Mouse (Mus musculus) left cerebral cortex, adult 2 months (tissue): Measurements from ENCODE around the gene Lrrc23. TPM values are rescaled to one million over a fixed set of nuclear protein-coding genes. Genes with fewer than 3 reads are reported as not detected.

Experiments
- DNase-seq, 2 experiments: peaks; one replicate each; pipeline ENCODE4 v3.0.0; 2021 to 2022; ENCODE audit warnings: low spot score in 2 of 2, mixed read lengths in 1 of 2; ENCODE audit errors: extremely low spot score in 1 of 2
- H3K27ac ChIP-seq: fragments of 200-600 bp; 2 replicates; pipeline ENCODE4 v1.8.1; 2022
- H3K4me3 ChIP-seq: fragments of 200-600 bp; 2 replicates; pipeline ENCODE4 v1.8.1; 2022
- CTCF ChIP-seq: fragments of 200-600 bp; IDR thresholded peaks from 2 replicates; pipeline ENCODE4 v1.8.1; 2022; ENCODE audit warnings: antibody characterized with exemption, mild to moderate bottlenecking, moderate library complexity
- intact Hi-C: fragments of 180-260 bp; cut with DNase I; formaldehyde crosslinking; loops from one replicate; pipeline ENCODE4 v1.15.1; 2025
- total RNA-seq, 2 experiments: library from RNA; stranded (reverse); gene quantifications; 2 replicates each; pipeline ENCODE4 v1.2.3; 2021

Lrrc23 gene
- total RNA-seq, 2 experiments from 2014 or later: 1.6 to 1.9 TPM

DNA sequence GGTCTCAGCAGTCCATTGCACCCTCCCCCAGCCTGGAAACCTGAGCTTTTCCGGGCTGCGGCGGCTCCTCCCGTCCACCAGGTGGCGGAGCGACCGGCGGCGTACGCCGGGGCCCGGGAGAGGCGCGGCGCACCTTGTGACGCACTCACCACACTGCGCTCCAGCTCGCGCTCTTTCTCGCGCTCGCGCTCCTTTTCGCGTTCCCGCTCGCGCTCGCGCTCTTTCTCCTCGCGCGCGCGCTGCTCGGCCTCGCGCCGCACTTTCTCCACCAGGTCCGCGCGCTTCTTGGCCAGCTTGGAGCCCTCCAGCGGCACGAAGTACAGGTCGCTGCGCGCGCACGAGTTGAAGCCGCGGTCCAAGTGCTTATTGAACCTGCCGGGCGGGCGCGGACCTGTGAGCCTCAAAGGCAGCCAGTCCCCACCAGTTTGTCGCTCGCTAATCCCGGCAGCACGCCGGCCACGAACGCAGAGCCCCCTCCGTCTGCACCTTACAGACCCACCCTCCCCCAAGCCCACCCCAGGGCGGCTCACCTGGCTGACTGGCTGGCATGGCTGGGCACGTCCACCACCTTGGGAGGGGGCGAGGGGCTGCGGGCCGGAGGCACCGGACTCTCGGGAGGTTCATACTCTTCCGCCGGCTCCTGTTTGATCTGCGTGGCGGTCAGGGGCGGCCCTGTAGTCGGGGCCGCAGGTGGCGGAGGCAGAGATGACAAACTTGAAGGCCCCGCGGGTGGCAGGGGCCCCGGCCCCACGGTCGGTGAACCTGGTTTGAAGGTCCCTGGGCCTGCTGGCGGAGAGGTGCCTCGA lies 33.8 kb downstream of the Lrrc23 start:
- peak; percentile 99 for TF ChIP-seq CTCF
- peak; percentile 95 to 97 for DNase-seq
- Histone ChIP-seq H3K27ac (peak overlapping the region; percentile 96), H3K4me3 (peak overlapping the region; percentile 60)
- intact Hi-C loops: loop anchor here (1.0 to 2.0 kb wide), 2 partner anchors 12 to 73 kb away; no protein-coding TSS in a partner anchor

DNA sequence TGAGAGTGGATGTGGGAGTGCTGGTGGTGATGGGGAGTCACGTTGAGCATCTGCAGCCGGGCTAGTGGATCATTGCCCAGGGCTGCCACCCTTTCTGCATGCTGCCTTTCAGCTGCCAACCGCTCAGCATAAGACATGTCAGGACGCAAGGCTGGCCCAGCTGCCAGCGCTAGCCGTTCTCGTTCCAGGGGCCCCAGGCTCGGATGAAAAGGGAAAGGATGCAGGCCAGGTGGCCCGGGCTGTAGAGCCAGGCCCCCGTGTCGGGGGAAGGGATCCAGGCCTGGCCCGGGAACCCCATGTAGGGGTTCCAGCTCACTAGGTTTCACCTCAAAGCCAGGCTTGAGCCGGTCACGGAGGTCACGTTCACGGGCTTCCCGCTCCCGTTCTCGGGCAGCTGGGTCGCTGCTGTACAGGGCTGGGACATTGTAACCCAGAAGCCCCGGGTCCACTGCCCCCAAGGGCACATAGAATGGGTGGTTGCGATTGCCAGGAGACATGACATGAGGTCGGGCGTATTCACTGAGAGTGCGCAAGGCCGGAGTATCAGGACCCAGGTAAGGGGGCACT lies 34.7 kb downstream of the Lrrc23 start:
- no peak for DNase-seq
- intact Hi-C loops: loop anchor here (1.0 to 5.0 kb wide), 3 partner anchors 12 to 72 kb away; no protein-coding TSS in a partner anchor
- Histone ChIP-seq H3K4me3 (peak overlapping the region; percentile 60), H3K27ac (peak overlapping the region; percentile 96)
- no peak for TF ChIP-seq CTCF

DNA sequence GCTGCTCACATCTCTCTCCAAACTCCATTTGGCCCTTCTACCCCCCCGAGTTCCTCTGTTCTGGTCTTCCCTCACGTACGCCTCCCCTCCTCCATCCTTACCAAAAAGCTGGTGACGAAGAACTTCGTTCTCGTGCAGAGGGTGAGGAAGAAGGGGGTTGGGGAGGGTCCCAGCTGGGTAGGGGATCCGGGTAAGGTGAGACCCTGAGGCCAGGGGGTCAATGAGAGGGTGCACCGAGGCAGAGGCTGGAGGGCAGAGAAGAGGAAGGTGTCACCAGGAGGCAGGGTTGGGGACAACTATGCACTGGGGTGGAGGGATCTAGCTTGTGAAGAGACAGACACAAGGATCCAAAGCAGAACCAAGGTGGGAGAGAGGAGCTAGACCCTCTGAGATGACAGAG lies 35.9 kb downstream of the Lrrc23 start:
- Histone ChIP-seq H3K27ac (no peak overlapping the region), H3K4me3 (no peak overlapping the region)
- DNase-seq: no peak
- TF ChIP-seq CTCF: no peak
- intact Hi-C loops: loop anchor here (2.0 to 5.0 kb wide), 2 partner anchors 41 to 71 kb away; no protein-coding TSS in a partner anchor

DNA sequence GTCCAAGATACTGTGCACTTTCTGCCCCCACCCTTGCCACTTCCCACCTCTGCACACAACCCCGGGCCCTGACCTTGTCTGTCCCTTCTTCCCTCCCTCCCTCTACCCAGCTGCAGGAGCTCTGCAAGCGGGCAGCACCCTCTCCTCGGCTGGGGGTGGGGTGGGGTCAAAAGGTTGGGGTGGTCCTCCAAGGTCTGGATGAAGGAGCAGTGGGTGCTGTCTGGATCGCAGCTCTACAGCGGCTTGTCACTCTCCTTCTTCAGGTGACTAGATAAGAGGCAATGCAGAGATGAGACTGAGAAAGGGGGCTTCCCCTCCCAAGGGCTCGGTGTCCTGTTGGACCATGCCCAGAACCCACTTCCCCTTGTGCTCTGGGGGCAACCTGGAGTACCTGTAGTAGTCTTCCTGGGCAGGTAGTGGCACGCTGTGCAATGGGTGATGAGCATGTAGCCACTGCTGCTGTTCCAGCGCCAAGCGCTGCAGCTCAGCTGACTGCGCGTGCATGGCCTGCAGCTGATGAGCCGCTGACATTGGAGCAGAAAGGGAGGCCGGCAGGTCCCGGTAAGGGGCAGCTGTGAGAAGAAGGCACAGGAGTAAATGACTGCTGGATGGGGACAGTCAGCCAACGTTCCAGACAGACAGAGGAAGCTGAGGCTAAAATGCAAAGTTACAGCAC lies 36.5 kb downstream of the Lrrc23 start:
- H3K27ac ChIP-seq: no peak overlapping the region
- no peak for DNase-seq
- no peak overlapping the region for H3K4me3 ChIP-seq
- intact Hi-C loops: loop anchor here (5.0 kb wide), 1 partner anchor 41 kb away; no protein-coding TSS in a partner anchor
- no peak for TF ChIP-seq CTCF

DNA sequence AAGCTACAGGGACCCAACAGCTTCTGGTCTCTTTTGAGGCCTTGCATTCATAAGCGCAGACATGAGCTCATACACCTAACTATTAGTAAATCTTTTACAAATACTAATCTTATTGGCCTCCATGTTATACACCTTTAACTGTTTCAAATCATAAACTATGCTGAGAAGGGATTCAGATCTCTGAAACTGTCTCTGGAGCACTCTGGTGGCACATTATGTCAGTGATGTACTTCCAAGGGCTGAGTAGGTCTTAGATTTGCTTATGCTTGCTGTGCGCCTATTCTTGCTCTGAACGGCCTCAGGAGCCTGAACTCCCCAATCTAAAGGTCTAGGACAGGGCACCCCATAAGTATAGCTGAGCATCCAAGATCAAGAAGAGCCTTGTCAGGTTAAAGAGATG lies 37.7 kb downstream of the Lrrc23 start:
- TF ChIP-seq CTCF: no peak
- peak overlapping the region; percentile 99 for H3K27ac ChIP-seq
- intact Hi-C loops: loop anchor here (2.0 to 5.0 kb wide), 2 partner anchors 40 to 79 kb away; partner anchors contain the start of gene Lpcat3
- H3K4me3 ChIP-seq: peak overlapping the region; percentile 64
- no peak for DNase-seq

DNA sequence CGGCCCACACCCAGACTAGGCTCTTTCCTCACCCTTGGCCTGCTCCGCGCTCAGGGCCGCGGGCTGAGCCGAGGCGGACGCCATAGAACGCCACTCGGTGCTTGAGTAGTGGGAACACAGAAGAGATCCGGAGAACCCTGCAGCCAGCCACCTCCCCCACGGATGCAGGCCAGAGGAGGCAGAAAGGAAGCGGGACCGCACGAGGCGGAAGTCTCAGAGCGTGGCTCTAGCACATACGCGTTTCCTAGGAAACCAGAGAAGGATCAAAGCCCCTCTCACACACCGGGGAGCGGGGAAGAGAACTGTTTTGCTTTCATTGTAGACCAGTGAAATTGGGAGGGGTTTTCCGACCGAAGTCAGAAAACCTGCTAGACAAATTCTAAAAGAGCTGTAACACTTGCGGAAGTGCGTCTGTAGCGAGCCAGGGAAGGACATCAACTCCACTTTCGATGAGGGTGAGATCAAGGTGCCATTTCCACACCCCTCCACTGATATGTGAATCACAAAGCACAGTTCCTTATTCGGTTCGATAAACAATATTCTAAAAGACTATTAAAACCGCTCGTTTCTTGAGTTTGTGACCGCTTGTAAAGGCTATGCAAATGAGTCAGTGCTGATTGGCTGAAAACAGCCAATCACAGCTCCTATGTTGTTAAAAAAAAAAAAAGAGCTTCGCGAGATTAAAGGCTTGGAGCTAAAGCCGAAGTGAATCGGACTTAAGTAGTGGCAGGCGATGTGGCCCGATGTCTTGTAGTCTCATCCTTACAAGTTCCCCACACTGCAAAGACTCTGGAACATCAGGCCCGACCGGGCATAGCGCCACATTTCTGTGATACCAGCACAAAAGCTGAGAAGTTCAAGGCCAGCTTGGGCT lies 38.4 kb downstream of the Lrrc23 start, which contains the start of gene Grcc10:
Gene Grcc10 (minus strand): TSS at position 487 of the 874 bp plus-strand sequence.
- H3K4me3 ChIP-seq: peak within 1 kb of the TSS; percentile 64
- no peak for TF ChIP-seq CTCF
- intact Hi-C loops: loop anchor here (1.0 to 5.0 kb wide), 4 partner anchors 29 to 171 kb away; partner anchors contain the start of genes C1rb, Emg1, Lpcat3 and Phb2

DNA sequence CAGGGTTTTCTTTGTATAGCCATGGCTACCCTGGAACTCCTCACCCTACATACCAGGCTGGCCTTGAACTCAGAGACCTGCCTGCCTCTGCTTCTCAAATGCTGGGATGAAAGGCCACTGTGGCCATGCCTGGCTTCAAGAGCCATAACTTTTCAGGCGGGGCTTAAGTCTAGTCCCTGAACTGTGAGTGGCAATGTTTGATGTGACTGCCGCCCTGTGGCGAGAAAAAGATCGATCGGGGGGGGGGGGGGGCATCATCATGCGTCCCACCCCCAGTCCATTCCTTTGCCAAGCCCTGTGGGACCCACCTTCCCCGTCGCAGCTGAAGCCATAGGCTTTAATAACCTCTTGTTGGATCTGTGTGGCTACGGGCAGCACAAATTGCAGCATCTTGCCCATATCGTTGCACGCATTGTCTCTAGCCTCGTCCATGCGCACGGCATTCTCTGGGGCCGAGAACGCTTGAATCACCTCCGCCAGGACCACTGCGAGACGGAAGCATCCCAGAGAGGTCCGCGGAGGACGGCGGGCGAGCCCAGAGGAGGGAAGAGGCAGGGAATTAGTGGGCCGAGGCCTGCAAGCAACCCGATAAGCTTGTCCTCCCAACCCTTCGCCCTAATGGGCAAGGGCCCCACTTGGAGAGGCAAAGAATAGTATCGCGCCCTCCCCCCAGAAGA lies 39.2 kb downstream of the Lrrc23 start:
- DNase-seq: peak in 1 of 2 experiments; percentile 60
- H3K4me3 ChIP-seq: peak overlapping the region; percentile 64
- intact Hi-C loops: loop anchor here (1.0 to 5.0 kb wide), 4 partner anchors 28 to 170 kb away; partner anchors contain the start of genes C1rb, Emg1, Lpcat3 and Phb2
- H3K27ac ChIP-seq: peak overlapping the region; percentile 99
- TF ChIP-seq CTCF: peak; percentile 65

More for the DNA sequence above, 38.4 kb downstream of the Lrrc23 start, which contains the start of gene Grcc10:
- peak; percentile 85 to 87 for DNase-seq
- peak within 1 kb of the TSS; percentile 99 for H3K27ac ChIP-seq

DNA sequence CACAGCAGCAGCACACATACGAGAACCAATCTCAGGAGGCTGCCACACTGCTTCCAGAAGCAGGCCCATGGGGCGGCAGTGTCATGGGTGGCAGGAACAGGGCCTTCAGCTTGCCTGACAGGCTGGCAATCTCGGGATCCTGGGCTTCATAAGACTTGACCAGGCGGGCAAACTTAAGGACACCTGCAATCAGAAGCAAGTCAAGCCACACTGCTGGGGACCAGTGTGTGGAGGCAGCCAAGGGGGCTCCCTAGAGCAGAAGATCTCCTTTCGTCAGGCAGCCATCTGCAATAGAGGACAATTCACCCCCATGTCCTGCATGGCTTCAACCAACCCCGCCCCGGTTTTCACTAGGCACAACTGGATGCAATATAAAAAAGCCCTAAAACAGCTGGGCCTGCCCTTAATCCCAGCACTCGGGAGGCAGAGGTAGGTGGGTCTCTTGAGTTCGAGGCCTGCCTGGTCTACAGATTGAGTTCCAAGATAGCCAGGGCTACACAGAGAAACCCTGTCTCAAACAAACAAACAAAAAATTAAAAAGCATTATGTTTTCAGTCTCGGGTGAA lies 40.2 kb downstream of the Lrrc23 start:
- Histone ChIP-seq H3K27ac (peak overlapping the region; percentile 99; the same call in 1 of the 2 replicates), H3K4me3 (no peak overlapping the region)
- no peak for DNase-seq
- intact Hi-C loops: no loop called here
- no peak for TF ChIP-seq CTCF

DNA sequence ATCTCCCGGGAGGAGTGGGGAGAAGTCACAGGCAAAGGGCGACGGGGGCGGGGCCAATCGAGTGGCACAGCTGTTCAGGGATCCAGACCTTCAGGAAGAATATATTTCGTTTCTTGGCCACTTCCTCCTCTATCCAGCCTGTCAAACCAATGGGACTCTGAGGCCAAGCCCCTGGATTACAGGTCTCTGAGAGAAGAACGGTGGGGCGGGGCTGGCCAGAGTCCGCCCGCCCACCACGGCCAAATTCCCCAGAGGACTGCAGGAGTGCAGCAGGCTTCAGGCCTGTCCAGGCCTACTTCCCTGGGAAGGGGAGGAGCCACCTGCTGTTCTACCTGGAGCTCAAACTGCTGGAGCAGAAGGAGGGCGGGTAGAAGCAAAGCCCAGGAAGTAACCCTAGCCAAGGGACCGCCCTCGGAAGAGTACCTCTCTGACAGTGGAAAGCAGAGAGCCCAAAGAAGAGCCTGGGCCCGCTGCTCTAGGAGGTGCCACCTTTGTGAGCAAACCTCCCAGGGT lies 41.0 kb downstream of the Lrrc23 start, which contains the start of gene Ptpn6:
Gene Ptpn6 (minus strand): TSS at position 204 of the 513 bp plus-strand sequence.
- Histone ChIP-seq H3K4me3 (no peak within 1 kb of the TSS), H3K27ac (peak within 1 kb of the TSS; percentile 99; the same call in 1 of the 2 replicates)
- DNase-seq: no peak
- TF ChIP-seq CTCF: no peak
- intact Hi-C loops: no loop called here
